Mouse (Mus musculus): ENCODE results near the gene Kctd6.
A peak's percentile ranks its signal among the peaks of the same experiment; 100 is the strongest.

Gene Kctd6

GRCm38 (mm10) chr14:8214299-8215207, 613 bp downstream of the Kctd6 start:
- peak; percentile 71 to 89 for DNase-seq (ENCODE audit: low spot score in 2 of 2)

- no peak for DNase-seq (ENCODE audit: low spot score in 2 of 2)
Measured at GRCm38 (mm10) chr14:8215208-8215778, 1.4 kb downstream of the Kctd6 start.

- DNase-seq (ENCODE audit: low spot score in 2 of 2): no peak
Measured at GRCm38 (mm10) chr14:8216100-8216499, 2.2 kb downstream of the Kctd6 start.

- no peak for DNase-seq (ENCODE audit: low spot score in 2 of 2)
Measured at GRCm38 (mm10) chr14:8218238-8218637, 4.3 kb downstream of the Kctd6 start.

GRCm38 (mm10) chr14:8218730-8219380, 4.9 kb downstream of the Kctd6 start:
- DNase-seq (ENCODE audit: low spot score in 2 of 2): no peak

GRCm38 (mm10) chr14:8219876-8220275, 5.9 kb downstream of the Kctd6 start:
- DNase-seq (ENCODE audit: low spot score in 2 of 2): no peak

GRCm38 (mm10) chr14:8220306-8220705, 6.4 kb downstream of the Kctd6 start:
- DNase-seq (ENCODE audit: low spot score in 2 of 2): peak; percentile 37 to 75

GRCm38 (mm10) chr14:8220912-8221311, 7.0 kb downstream of the Kctd6 start:
- DNase-seq (ENCODE audit: low spot score in 2 of 2): no peak

GRCm38 (mm10) chr14:8222561-8222960, 8.6 kb downstream of the Kctd6 start:
- no peak for DNase-seq (ENCODE audit: low spot score in 2 of 2)

GRCm38 (mm10) chr14:8223506-8224293, 9.8 kb downstream of the Kctd6 start:
- no peak for DNase-seq (ENCODE audit: low spot score in 2 of 2)

- DNase-seq (ENCODE audit: low spot score in 2 of 2): no peak
Measured at GRCm38 (mm10) chr14:8224805-8225204, 10.9 kb downstream of the Kctd6 start.

- no peak for DNase-seq (ENCODE audit: low spot score in 2 of 2)
Measured at GRCm38 (mm10) chr14:8229367-8230019, 15.6 kb downstream of the Kctd6 start.

GRCm38 (mm10) chr14:8232155-8232910, 18.4 kb downstream of the Kctd6 start:
- DNase-seq (ENCODE audit: low spot score in 2 of 2): no peak

- no peak for DNase-seq (ENCODE audit: low spot score in 2 of 2)
Measured at GRCm38 (mm10) chr14:8233252-8233651, 19.3 kb downstream of the Kctd6 start.

GRCm38 (mm10) chr14:8241816-8242215, 27.9 kb downstream of the Kctd6 start:
- no peak for DNase-seq (ENCODE audit: low spot score in 2 of 2)

- DNase-seq (ENCODE audit: low spot score in 2 of 2): no peak
Measured at GRCm38 (mm10) chr14:8242388-8242920, 28.5 kb downstream of the Kctd6 start.

- no peak for DNase-seq (ENCODE audit: low spot score in 2 of 2)
Measured at GRCm38 (mm10) chr14:8243136-8243888, 29.4 kb downstream of the Kctd6 start.

- no peak for DNase-seq (ENCODE audit: low spot score in 2 of 2)
Measured at GRCm38 (mm10) chr14:8244211-8244611, 30.3 kb downstream of the Kctd6 start.

- no peak for DNase-seq (ENCODE audit: low spot score in 2 of 2)
Measured at GRCm38 (mm10) chr14:8246878-8247277, 32.9 kb downstream of the Kctd6 start.

GRCm38 (mm10) chr14:8249206-8249605, 35.3 kb downstream of the Kctd6 start:
- DNase-seq (ENCODE audit: low spot score in 2 of 2): no peak
